Mouse (Mus musculus) embryonic facial prominence, embryonic 14.5 days (tissue): Measurements from ENCODE around the gene Ssx2ip. TPM values are rescaled to one million over a fixed set of nuclear protein-coding genes. Genes with fewer than 3 reads are reported as not detected.

Experiments
- ATAC-seq: fragments of 200-750 bp; cut with Nextera tagmentation; 2 replicates; pipeline ENCODE4 v1.8.0; 2017; ENCODE audit warnings: low read depth, moderate number of reproducible peaks, moderate TSS enrichment
- DNase-seq: peaks from one replicate; pipeline ENCODE4 v3.0.0-alpha.2; 2015; ENCODE audit warnings: low spot score
- H3K27ac ChIP-seq: fragments of 300-500 bp; sonication (generic); replicated peaks from 2 replicates; pipeline ENCODE4 v1.5.1; 2014; ENCODE audit warnings: low read depth, mild to moderate bottlenecking, low read length, moderate library complexity
- H3K27me3 ChIP-seq: fragments of 300-500 bp; sonication (generic); replicated peaks from 2 replicates; pipeline ENCODE4 v1.6.1; 2014; ENCODE audit warnings: low read length; ENCODE audit not compliant: control insufficient read depth, insufficient read depth
- H3K36me3 ChIP-seq: fragments of 300-500 bp; sonication (generic); 2 replicates; pipeline ENCODE4 v1.6.1; 2014; ENCODE audit warnings: low read length, mixed read lengths; ENCODE audit not compliant: control insufficient read depth, insufficient read depth
- H3K4me1 ChIP-seq: fragments of 300-500 bp; sonication (generic); 2 replicates; pipeline ENCODE4 v1.6.1; 2014; ENCODE audit warnings: antibody characterized with exemption, low read length; ENCODE audit not compliant: control insufficient read depth, insufficient read depth
- H3K4me2 ChIP-seq: fragments of 300-500 bp; sonication (generic); 2 replicates; pipeline ENCODE4 v1.6.1; 2014; ENCODE audit warnings: low read depth, mild to moderate bottlenecking, low read length, moderate library complexity, mixed read lengths
- H3K4me3 ChIP-seq: fragments of 300-500 bp; sonication (generic); 2 replicates; pipeline ENCODE4 v1.5.1; 2014; ENCODE audit warnings: low read depth, mild to moderate bottlenecking, low read length
- H3K9ac ChIP-seq: fragments of 300-500 bp; sonication (generic); 2 replicates; pipeline ENCODE4 v1.6.1; 2014; ENCODE audit warnings: low read depth, mild to moderate bottlenecking, low read length, moderate library complexity, mixed read lengths
- H3K9me3 ChIP-seq: fragments of 300-500 bp; sonication (generic); 2 replicates; pipeline ENCODE4 v1.6.1; 2016; ENCODE audit warnings: low read length; ENCODE audit not compliant: control insufficient read depth
- WGBS: fragments of 180-500 bp; shearing (Covaris S2); extraction: QIAGEN DNeasy Blood & Tissue Kit; methylation state at CpG from one replicate; pipeline ENCODE4 v1.1.7; 2014; 5-methylcytosine and 5-hydroxymethylcytosine counted together
- microRNA-seq: library from miRNA; unstranded; fragments of <30 nt; microRNA quantifications from one replicate; pipeline ENCODE4, GENCODE M21; 2016; ENCODE audit warnings: borderline number of aligned reads
- polyA plus RNA-seq: library from polyadenylated mRNA; unstranded; fragments of >200 nt; fragmentation: Nextera tagmentation; extraction: Ambion mirVana; gene quantifications from 2 replicates; pipeline ENCODE4 v1.2.1, GENCODE M21; 2014

Gene Ssx2ip
- polyA plus RNA-seq, 1 experiment from 2014 or later: 35.1 TPM

DNA sequence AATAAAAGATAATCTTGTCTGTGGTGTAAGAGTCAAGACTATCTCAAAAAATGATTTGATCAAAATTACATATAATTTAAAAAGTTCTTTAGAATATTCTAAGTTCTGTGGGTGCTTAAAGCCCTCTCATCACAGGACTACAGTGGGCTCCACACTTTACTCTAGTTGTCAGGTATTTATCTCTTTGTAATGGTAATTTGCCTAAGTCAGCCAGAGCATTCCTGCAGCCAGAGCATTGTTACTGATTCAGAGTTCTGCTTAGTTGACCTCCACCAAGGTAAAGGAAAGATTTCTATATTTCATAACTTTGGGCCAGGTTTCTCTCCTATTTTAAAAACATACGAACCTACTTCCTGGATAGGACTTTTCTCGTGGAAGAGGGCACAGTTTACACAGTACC lies 64.8 kb downstream of the Ssx2ip start:
- ATAC-seq (no peak), DNase-seq (no peak)
- Histone ChIP-seq H3K4me3 (no peak overlapping the region), H3K9me3 (no peaks in the 10 kb centered on the region), H3K36me3 (peaks cover 2% of the 10 kb centered on the region; the same call in 1 of the 2 replicates), H3K4me2 (no peak overlapping the region), H3K9ac (no peak overlapping the region), H3K4me1 (no peaks in the 10 kb centered on the region), H3K27me3 (no peaks in the 10 kb centered on the region), H3K27ac (no peak overlapping the region)
- WGBS: 76% methylated on average over 2 of the region's 2 CpGs

DNA sequence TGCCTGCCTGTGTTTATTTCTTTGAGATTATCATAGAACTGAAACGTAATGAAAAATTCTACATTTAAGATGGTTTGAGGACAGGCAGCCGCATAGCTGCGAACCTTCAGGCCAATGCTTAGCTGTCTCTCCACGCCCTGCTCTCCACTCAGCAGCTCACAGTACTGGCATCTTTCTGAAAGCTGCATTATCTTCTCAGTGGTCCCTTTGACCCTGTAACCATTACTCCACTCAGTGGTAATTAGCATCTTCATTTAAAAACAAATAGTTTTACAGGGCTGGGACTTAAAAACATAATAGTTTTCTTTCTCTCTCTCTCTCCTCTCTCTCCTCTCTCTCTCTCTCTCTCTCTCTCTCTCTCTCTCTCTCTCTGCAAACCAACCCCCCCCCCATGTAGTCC lies 68.2 kb downstream of the Ssx2ip start:
- no peak for ATAC-seq
- no peak overlapping the region for H3K9ac ChIP-seq
- WGBS: 65% methylated on average over 4 of the region's 4 CpGs

DNA sequence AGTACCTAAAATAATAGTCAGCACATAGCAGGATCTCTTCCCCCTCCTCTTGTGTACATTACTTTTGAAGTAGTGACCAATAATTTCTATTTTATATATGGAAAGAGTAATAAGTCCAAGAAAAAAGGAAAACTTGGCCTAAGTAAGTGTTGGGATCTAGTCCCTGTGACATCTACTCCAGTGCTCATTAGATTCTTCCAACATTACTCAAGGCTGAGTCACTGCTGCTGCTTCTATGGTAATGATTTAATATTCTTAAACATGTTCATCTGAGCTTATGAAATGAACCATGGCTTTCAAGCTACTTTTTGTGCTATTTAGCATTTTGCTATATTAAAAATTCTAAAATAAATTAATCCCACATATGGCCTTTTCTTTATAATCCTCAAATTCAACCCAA lies 69.3 kb downstream of the Ssx2ip start:
- ATAC-seq (no peak), DNase-seq (no peak)
- no peaks in the 10 kb centered on the region for H3K27me3 ChIP-seq
- no peak overlapping the region for H3K27ac ChIP-seq
- H3K9me3 ChIP-seq: no peaks in the 10 kb centered on the region
- H3K4me3 ChIP-seq: no peak overlapping the region
- H3K4me2 ChIP-seq: no peak overlapping the region
- no peaks in the 10 kb centered on the region for H3K36me3 ChIP-seq
- no peaks in the 10 kb centered on the region for H3K4me1 ChIP-seq
- no peak overlapping the region for H3K9ac ChIP-seq

More for the DNA sequence above, 68.2 kb downstream of the Ssx2ip start:
- H3K4me1 ChIP-seq: no peaks in the 10 kb centered on the region
- no peak overlapping the region for H3K27ac ChIP-seq
- H3K9me3 ChIP-seq: no peaks in the 10 kb centered on the region
- DNase-seq: no peak
- H3K27me3 ChIP-seq: no peaks in the 10 kb centered on the region
- no peak overlapping the region for H3K4me2 ChIP-seq
- no peaks in the 10 kb centered on the region for H3K36me3 ChIP-seq
- no peak overlapping the region for H3K4me3 ChIP-seq

DNA sequence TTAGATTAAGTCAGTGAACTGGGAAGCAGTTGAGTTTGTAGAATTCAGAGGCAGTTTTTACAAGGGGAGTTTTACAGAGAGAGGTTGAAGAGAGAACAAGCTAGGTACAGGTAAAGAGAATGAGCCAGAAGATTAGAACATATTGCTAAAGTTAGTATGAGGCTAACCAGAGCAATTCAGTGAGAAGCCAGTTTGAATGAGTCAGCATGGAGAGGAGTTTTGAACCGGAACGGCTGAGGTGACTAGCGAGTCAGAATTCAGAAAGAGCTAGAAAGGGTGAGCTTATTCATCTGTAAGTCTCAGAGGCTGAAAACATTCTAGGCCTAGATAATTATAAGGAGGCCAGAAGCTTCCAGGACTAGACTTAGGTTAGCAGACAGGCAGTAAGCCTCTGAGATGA lies 70.0 kb downstream of the Ssx2ip start:
- Histone ChIP-seq H3K4me1 (no peaks in the 10 kb centered on the region), H3K9me3 (no peaks in the 10 kb centered on the region), H3K36me3 (no peaks in the 10 kb centered on the region), H3K4me3 (no peak overlapping the region), H3K27ac (no peak overlapping the region), H3K27me3 (no peaks in the 10 kb centered on the region), H3K9ac (no peak overlapping the region), H3K4me2 (no peak overlapping the region)
- 95% methylated on average over 3 of the region's 3 CpGs for WGBS
- ATAC-seq (no peak), DNase-seq (no peak)

DNA sequence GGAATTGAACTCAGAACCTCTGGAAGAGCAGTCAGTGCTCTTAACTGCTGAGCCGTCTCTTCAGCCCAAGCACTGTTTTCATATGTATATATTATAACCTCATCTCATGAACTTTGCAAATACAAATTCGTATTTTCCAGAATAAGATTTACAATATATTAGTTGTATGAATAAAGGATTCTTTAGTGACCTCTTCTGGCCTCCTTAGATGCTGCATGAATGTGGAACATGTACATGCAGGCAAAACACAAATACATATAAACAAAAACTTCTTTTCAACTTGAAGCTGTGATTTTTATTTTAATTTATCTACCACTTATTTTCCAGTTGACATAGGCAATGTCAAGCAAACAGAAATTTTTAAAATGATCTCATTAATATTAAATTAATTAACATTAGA lies 77.6 kb downstream of the Ssx2ip start:
- Histone ChIP-seq H3K4me2 (no peak overlapping the region), H3K27ac (no peak overlapping the region), H3K9me3 (no peaks in the 10 kb centered on the region), H3K9ac (no peak overlapping the region), H3K36me3 (0 out of 2 replicates have a peak, but pooled peaks cover 5% of the 10 kb centered on the region), H3K4me3 (no peak overlapping the region), H3K4me1 (no peaks in the 10 kb centered on the region), H3K27me3 (no peaks in the 10 kb centered on the region)
- 70% methylated on average over 2 of the region's 2 CpGs for WGBS
- DNase-seq (no peak), ATAC-seq (no peak)

DNA sequence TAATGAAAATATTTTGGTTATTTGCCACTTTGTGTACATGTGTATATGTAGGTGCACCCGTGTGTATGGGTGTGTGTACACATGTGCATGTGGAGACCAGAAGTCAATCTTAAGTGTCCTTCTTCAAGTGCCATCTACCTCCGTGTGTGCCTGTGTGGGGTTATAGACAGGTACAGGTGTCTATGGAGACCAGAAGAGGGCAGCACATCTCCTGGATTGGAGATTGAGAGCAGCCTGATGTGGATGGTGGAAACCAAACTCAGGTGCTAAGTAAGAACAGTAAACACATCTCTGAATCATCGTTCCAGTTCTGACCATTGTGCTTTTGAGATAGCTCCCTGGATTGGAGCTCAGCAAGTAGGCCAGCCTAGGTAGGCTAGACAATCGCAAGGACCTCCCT lies 82.0 kb downstream of the Ssx2ip start:
- H3K4me2 ChIP-seq: no peak overlapping the region
- no peaks in the 10 kb centered on the region for H3K27me3 ChIP-seq
- 0 out of 2 replicates have a peak, but pooled peaks cover 5% of the 10 kb centered on the region for H3K36me3 ChIP-seq
- ATAC-seq: no peak
- DNase-seq: no peak
- no peaks in the 10 kb centered on the region for H3K9me3 ChIP-seq
- 82% methylated on average over 4 of the region's 4 CpGs for WGBS
- no peak overlapping the region for H3K4me3 ChIP-seq
- no peaks in the 10 kb centered on the region for H3K4me1 ChIP-seq
- no peak overlapping the region for H3K27ac ChIP-seq
- H3K9ac ChIP-seq: no peak overlapping the region

Small RNA genes lying within 50 kb of the gene (microRNA-seq; reads per million reads assigned to microRNA genes)
- gene Gm22901: not detected

Other genes starting within 250 kb of the Ssx2ip start
- gene Lpar3, start 183.7 kb upstream of the Ssx2ip start, polyA plus RNA-seq: 2.5 and 5.0 TPM in 2 replicates
- 10.5 and 12.7 TPM in 2 replicates for gene Ctbs, start 45.2 kb downstream of the Ssx2ip start, polyA plus RNA-seq
- 5.1 and 6.0 TPM in 2 replicates for gene Spata1, start 95.1 kb downstream of the Ssx2ip start, polyA plus RNA-seq
- 846 and 915 TPM in 2 replicates for gene Gng5, start 95.2 kb downstream of the Ssx2ip start, polyA plus RNA-seq
- gene Rpf1, start 116.8 kb downstream of the Ssx2ip start, polyA plus RNA-seq: 39.8 and 43.6 TPM in 2 replicates
- 0.17 and 0.85 TPM in 2 replicates for gene Uox, start 165.8 kb downstream of the Ssx2ip start, polyA plus RNA-seq
- 0.10 TPM in 1 of 2 replicates, not detected in the other for gene Dnase2b, start 211.0 kb downstream of the Ssx2ip start, polyA plus RNA-seq
- not detected in 2 replicates for gene 4930503B20Rik, start 246.7 kb downstream of the Ssx2ip start, polyA plus RNA-seq